Mouse (Mus musculus) ES-E14 (cell line): Measurements from ENCODE around the gene Minos1. TPM values are rescaled to one million over a fixed set of nuclear protein-coding genes. Genes with fewer than 3 reads are reported as not detected.
A peak's percentile ranks its signal among the peaks of the same experiment; 100 is the strongest.

ENCODE experiments used
- DNase-seq: peaks from one replicate; pipeline ENCODE4 v3.0.0-alpha.2; 2013; ENCODE audit warnings: low read depth, low spot score
- H3K27ac ChIP-seq: 2 replicates; pipeline ENCODE4 v1.5.1; 2012; ENCODE audit warnings: low read depth, mild to moderate bottlenecking, low read length, moderate library complexity, mixed read lengths; ENCODE audit not compliant: poor library complexity, insufficient read depth, severe bottlenecking
- H3K36me3 ChIP-seq: 2 replicates; pipeline ENCODE4 v1.6.1; 2012; ENCODE audit warnings: mild to moderate bottlenecking, low read length, moderate library complexity, mixed read lengths; ENCODE audit not compliant: control insufficient read depth, poor library complexity, insufficient read depth, severe bottlenecking
- H3K4me1 ChIP-seq, 2 experiments: fragments of 150-350 bp in 1 of 2; sonication (generic) in 1 of 2; 2 replicates each; pipeline ENCODE4 v1.6.1; 2012; ENCODE audit warnings: low read length in 2 of 2, mild to moderate bottlenecking in 1 of 2, mixed read lengths in 1 of 2; ENCODE audit not compliant: control insufficient read depth in 2 of 2, insufficient read depth in 2 of 2, poor library complexity in 1 of 2
- H3K4me3 ChIP-seq, 2 experiments: fragments of 150-350 bp in 1 of 2; sonication (generic) in 1 of 2; 2 replicates each; pipeline ENCODE4 v1.5.1; 2012; ENCODE audit warnings: low read length in 2 of 2, low read depth in 1 of 2, mild to moderate bottlenecking in 1 of 2, mixed read lengths in 1 of 2; ENCODE audit not compliant: insufficient read depth in 1 of 2, poor library complexity in 1 of 2, severe bottlenecking in 1 of 2
- H3K9ac ChIP-seq: 2 replicates; pipeline ENCODE4 v1.6.1; 2012; ENCODE audit warnings: low read depth, mild to moderate bottlenecking, low read length, mixed read lengths; ENCODE audit not compliant: poor library complexity, insufficient read depth, severe bottlenecking
- H3K9me3 ChIP-seq: fragments of 150-350 bp; sonication (generic); 2 replicates; pipeline ENCODE4 v1.6.1; 2012; ENCODE audit warnings: low read depth, mild to moderate bottlenecking, low read length; ENCODE audit not compliant: control insufficient read depth, insufficient read depth
- CHD2 ChIP-seq: IDR thresholded peaks from 2 replicates; pipeline ENCODE4 v1.6.1; 2014; ENCODE audit warnings: mild to moderate bottlenecking, low read depth, low read length, inconsistent platforms
- HCFC1 ChIP-seq: IDR thresholded peaks from 2 replicates; pipeline ENCODE4 v1.6.1; 2012; ENCODE audit warnings: low read length, inconsistent platforms, borderline replicate concordance; ENCODE audit not compliant: insufficient read depth
- MAFK ChIP-seq: IDR thresholded peaks from 2 replicates; pipeline ENCODE4 v1.6.1; 2014; ENCODE audit warnings: mild to moderate bottlenecking, low read depth, low read length, inconsistent platforms; ENCODE audit not compliant: insufficient read depth
- ZC3H11A ChIP-seq: IDR thresholded peaks from 2 replicates; pipeline ENCODE4 v1.6.1; 2012; ENCODE audit warnings: low read depth, mild to moderate bottlenecking, inconsistent platforms, low read length, borderline replicate concordance
- ZNF384 ChIP-seq: IDR thresholded peaks from 2 replicates; pipeline ENCODE4 v1.6.1; 2012; ENCODE audit warnings: low read depth, low read length, inconsistent platforms
- in situ Hi-C, 2 experiments: fragments of 600-800 bp; cut with MboI; formaldehyde crosslinking; loops; one replicate each; pipeline ENCODE4 v1.15.1; 2025; ENCODE audit warnings: low sequenced_read_pairs in 2 of 2, inconsistent platforms in 1 of 2; ENCODE audit not compliant: unreplicated experiment in 2 of 2
- total RNA-seq: library from RNA; depleted of rRNA; stranded (reverse); fragments of 300-350 nt; gene quantifications from 2 replicates; pipeline ENCODE4 v1.2.3, GENCODE M21; 2012

The Minos1 gene
- total RNA-seq, 1 experiment = 147 TPM

DNA sequence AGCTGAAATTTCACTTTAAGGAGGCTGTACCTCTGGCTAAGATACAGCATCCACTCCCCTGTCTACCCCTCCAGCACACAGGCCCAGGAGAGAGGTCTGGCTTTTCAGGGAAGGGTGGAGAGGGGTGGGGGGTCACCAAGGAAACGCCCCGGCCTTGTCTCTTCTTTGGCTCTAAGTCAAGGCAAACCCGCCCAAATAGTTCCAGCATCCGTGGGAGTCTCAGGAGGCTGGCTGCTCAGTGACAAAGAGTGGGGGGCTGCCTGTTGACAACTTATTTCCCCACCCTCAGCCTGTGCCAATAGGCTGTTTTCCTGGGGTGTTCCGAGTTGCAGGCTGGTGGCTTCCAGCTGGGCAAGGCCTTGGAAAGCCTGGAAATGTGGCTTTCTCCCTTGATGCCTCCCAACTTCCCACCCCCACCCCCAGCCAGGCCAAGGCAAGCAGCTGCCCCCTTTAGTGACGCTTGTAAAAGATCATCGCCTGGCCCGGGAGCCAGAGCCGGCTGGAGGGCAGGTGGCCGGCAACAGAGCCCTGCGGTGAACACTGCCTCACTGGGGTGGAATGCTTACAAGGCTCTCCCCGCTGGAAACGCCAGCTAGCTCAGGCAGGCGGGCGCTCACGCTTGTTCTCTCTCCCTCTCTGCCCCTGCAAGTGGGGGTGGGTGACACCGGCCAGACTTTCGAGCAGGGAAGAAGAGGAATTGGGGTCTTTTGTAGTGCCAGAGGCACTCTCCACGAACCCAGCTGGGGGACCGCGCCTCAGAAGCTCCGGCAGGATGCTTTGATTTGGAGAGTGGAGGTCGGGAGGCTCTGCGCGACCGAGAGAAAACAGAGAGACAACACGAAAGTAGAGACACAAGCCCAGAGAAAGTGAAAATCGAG, 39.2 kb downstream of the Minos1 start:
- Histone ChIP-seq H3K27ac (no peak overlapping the region), H3K4me1 (peaks cover 2 to 10% of the 10 kb centered on the region in 2 experiments; a peak in 3 of 4 replicates), H3K36me3 (no peaks in the 10 kb centered on the region), H3K4me3 (peak overlapping the region; percentile 61 to 72), H3K9me3 (no peaks in the 10 kb centered on the region), H3K9ac (0 out of 2 replicates have a peak overlapping the region, but pooled peaks have one; percentile 7)
- in situ Hi-C loops = loop anchor here in 1 of 2 experiments (25.0 kb wide), 1 partner anchor 196 kb away; no protein-coding TSS in a partner anchor
- no peak for DNase-seq
- TF ChIP-seq CHD2 (no peak), ZC3H11A (no peak), HCFC1 (no peak), MAFK (no peak), ZNF384 (no peak)

DNA sequence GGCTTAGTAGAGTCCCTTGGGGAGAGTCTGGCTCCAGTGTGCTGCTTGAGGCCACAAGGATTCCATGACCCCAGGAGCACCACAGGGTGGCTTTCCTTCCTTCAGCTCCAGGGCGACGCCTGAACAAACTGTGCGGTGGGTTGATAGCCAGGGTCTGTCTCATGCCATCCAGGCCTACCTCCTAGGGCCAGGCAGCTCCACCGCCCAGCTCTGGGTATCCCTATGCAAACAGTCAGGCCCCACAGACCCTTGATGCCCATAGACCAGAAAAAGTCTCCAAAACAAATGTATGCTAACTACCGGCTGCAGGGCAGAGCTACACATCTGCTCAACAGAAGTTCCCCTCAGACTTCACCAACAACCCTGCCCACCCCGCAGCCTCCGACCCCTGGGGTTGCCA, 39.8 kb downstream of the Minos1 start:
- H3K9ac ChIP-seq = no peak overlapping the region
- DNase-seq = no peak
- in situ Hi-C loops = loop anchor here in 1 of 2 experiments (25.0 kb wide), 1 partner anchor 196 kb away; no protein-coding TSS in a partner anchor
- no peak for TF ChIP-seq CHD2
- TF ChIP-seq HCFC1 = no peak
- no peak for TF ChIP-seq MAFK
- TF ChIP-seq ZC3H11A = no peak
- TF ChIP-seq ZNF384 = no peak
- no peak overlapping the region for H3K27ac ChIP-seq
- H3K36me3 ChIP-seq = no peaks in the 10 kb centered on the region
- H3K4me1 ChIP-seq = peaks cover 2 to 10% of the 10 kb centered on the region in 2 experiments; a peak in 3 of 4 replicates
- H3K4me3 ChIP-seq = no peak overlapping the region
- H3K9me3 ChIP-seq = no peaks in the 10 kb centered on the region

DNA sequence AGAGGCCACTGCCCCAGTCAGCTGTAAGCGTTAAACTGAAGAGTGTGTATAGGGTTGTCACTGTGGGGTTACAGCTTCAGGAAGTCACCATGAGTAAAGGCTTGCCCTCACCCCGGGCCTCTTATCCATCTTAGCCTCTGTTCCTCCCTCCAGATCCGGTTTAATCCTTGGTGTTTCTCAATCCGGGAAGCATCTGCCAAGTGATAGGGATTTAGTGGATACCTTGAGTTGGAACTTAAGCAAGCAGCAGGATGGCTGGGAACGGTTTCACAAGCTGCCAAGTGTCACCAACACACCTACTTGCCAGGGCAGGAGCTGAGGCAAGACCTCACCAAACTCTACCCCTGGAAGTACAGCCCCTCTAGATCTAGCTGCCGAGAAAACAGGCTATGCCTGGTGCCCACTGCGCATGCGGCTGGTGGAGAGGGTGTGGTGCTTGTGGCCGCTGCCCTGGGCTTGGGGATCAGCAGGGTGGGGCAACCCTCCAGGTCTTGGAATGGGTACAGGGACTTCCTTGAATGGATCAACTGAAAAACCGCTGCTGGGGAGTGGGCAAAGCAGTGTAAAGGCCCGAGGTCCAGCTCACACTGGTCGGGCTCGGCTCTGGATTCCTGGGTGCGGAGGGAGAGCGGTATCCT, 40.5 kb downstream of the Minos1 start:
- no peaks in the 10 kb centered on the region for H3K36me3 ChIP-seq
- TF ChIP-seq ZNF384 (no peak), CHD2 (no peak), ZC3H11A (no peak), MAFK (no peak), HCFC1 (no peak)
- no peak for DNase-seq
- in situ Hi-C loops = loop anchor here in 1 of 2 experiments (25.0 kb wide), 1 partner anchor 197 kb away; no protein-coding TSS in a partner anchor
- no peaks in the 10 kb centered on the region for H3K9me3 ChIP-seq
- H3K27ac ChIP-seq = no peak overlapping the region
- peaks cover 2 to 10% of the 10 kb centered on the region in 2 experiments; a peak in 3 of 4 replicates for H3K4me1 ChIP-seq
- H3K4me3 ChIP-seq = no peak overlapping the region
- no peak overlapping the region for H3K9ac ChIP-seq

DNA sequence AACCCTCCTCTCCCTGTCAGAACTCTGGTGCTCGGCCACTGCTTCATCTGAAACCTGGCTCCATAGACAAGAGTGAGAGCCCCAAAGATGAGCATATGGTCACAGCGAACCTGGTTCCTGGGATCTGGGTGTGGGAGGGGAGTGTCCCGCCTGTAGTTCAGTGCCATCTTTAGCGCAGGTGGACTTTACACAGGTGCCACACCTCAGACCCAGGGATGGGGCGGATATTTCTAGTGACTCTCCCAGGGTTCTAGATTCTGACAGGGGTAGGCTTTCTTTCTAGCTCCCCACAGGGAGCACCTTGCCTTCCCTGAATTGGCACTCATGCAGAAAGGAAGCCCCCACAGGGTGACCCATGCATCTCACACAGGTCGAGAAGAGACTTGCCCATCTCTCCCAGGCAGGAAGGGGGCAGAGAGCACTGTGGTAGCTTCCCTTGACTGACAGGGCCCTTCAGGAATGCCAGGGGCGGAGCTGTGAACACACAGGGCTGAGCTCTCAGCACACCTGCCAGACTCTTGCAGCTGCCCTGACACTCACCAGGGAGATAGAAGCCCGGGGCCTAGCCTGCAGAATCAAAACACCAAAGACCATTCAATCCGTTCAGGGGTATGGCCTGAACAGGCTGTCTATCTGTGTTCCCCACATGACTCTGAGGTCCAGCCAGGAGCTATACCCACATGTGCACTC, 41.8 kb downstream of the Minos1 start:
- peaks cover 2 to 10% of the 10 kb centered on the region in 2 experiments; a peak in 3 of 4 replicates for H3K4me1 ChIP-seq
- no peak overlapping the region for H3K4me3 ChIP-seq
- H3K27ac ChIP-seq = no peak overlapping the region
- no peak for DNase-seq
- no peaks in the 10 kb centered on the region for H3K9me3 ChIP-seq
- TF ChIP-seq ZNF384 (no peak), HCFC1 (no peak), MAFK (no peak), ZC3H11A (no peak), CHD2 (no peak)
- in situ Hi-C loops = loop anchor here in 1 of 2 experiments (25.0 kb wide), 1 partner anchor 198 kb away; no protein-coding TSS in a partner anchor
- no peaks in the 10 kb centered on the region for H3K36me3 ChIP-seq
- H3K9ac ChIP-seq = no peak overlapping the region
